ENCODE assay signal across 23 mouse cellular contexts in genomic region chr11:100727201-100727600, GRCm38 (mm10). TPM values are rescaled to one million over a fixed set of nuclear protein-coding genes. Genes with fewer than 3 reads are reported as not detected.
DNase-seq lines count a peak whose midpoint lies in the region; ATAC-seq lines count a peak whose summit lies in the region.
"Had no signal": no experiment of that assay in that cellular context is flagged by ENCODE, and none has a peak within 500 bp of the region (broad histone marks: within the 10 kb centered on the region; RNA-seq: fewer than 3 reads in every experiment).

No protein-coding gene starts in this region.

- no peak overlapping the region for H3K27ac ChIP-seq in kidney, embryonic 15.5 days
- H3K27ac ChIP-seq: embryonic facial prominence, embryonic 15.5 days; forebrain, embryonic 10.5 days; hindbrain, embryonic 10.5 days; hindbrain, embryonic 15.5 days had no signal

- H3K9me3 ChIP-seq in kidney, embryonic 15.5 days (replicated peaks): no peaks in the 10 kb centered on the region
- H3K9me3 ChIP-seq: embryonic facial prominence, embryonic 15.5 days; forebrain, embryonic 10.5 days; heart, embryonic 12.5 days; hindbrain, embryonic 10.5 days; hindbrain, embryonic 15.5 days had no signal

- peaks cover 27% of the 10 kb centered on the region for H3K4me1 ChIP-seq in kidney, embryonic 15.5 days

- 92% methylated on average over 3 of the region's 3 CpGs for WGBS in kidney, embryonic 15.5 days

- ATAC-seq in kidney, embryonic 15.5 days (replicated peaks; ENCODE audit: low FRiP score): no peak
- ATAC-seq: forebrain, embryonic 14.5 days had no signal

- H3K9ac ChIP-seq in kidney, embryonic 15.5 days: no peak overlapping the region
- H3K9ac ChIP-seq: embryonic facial prominence, embryonic 15.5 days; heart, embryonic 12.5 days; hindbrain, embryonic 15.5 days had no signal

- no peak overlapping the region for H3K4me2 ChIP-seq in kidney, embryonic 15.5 days
- H3K4me2 ChIP-seq: embryonic facial prominence, embryonic 15.5 days; heart, embryonic 12.5 days; hindbrain, embryonic 15.5 days had no signal

- peaks cover 17% of the 10 kb centered on the region; the same call in 1 of the 2 replicates for H3K36me3 ChIP-seq in kidney, embryonic 15.5 days

- DNase-seq in kidney, adult 11 months: peak; percentile 71
- no peak for DNase-seq in kidney, postnatal 4 days
- DNase-seq in kidney, adult 9 months: peak; percentile 81
- peak; percentile 53 for DNase-seq in kidney, postnatal 14 days
- no peak for DNase-seq in spleen, postnatal 4 days (ENCODE audit: low spot score in 2 of 2)
- DNase-seq: adrenal gland, adult 2 months; adrenal gland, postnatal 36 days; cerebellum, adult 11 months; cerebellum, adult 8-10 months; cerebellum, postnatal 14 days; embryo, embryonic 11 days; gastrocnemius, postnatal 10 days; heart, adult 18-20 months had no signal

- no peak overlapping the region for H3K4me3 ChIP-seq in kidney, embryonic 15.5 days (replicated peaks)
- H3K4me3 ChIP-seq: embryonic facial prominence, embryonic 15.5 days; erythroblast, embryonic 14.5 days; forebrain, embryonic 10.5 days; heart, embryonic 12.5 days; hindbrain, embryonic 10.5 days; hindbrain, embryonic 15.5 days had no signal

- no peaks in the 10 kb centered on the region for H3K27me3 ChIP-seq in kidney, embryonic 15.5 days
- H3K27me3 ChIP-seq: embryonic facial prominence, embryonic 15.5 days; heart, embryonic 12.5 days; hindbrain, embryonic 15.5 days had no signal

RNA-seq across cellular contexts. Expression of gene Rab5c, which starts 10.8 kb away (rescaled TPM):
- polyA plus RNA-seq in kidney, embryonic 15.5 days (2015; fragmentation: Nextera tagmentation; extraction: Ambion mirVana): 29.5 and 32.3 TPM in 2 replicates

RNA-seq across cellular contexts. Expression of gene Hspb9, which starts 13.6 kb away (rescaled TPM):
- polyA plus RNA-seq in kidney, embryonic 15.5 days (2015; fragmentation: Nextera tagmentation; extraction: Ambion mirVana): 0.27 TPM in 1 of 2 replicates, not detected in the other
- polyA plus RNA-seq: adrenal gland, adult 2 months; embryonic facial prominence, embryonic 11.5 days; embryonic facial prominence, embryonic 15.5 days; erythroblast, embryonic 14.5 days; forebrain, embryonic 14.5 days; heart, embryonic 12.5 days had no signal

RNA-seq across cellular contexts. Expression of gene Kat2a, which starts 14.9 kb away (rescaled TPM):
- polyA plus RNA-seq in kidney, embryonic 15.5 days (2015; fragmentation: Nextera tagmentation; extraction: Ambion mirVana): 60.9 and 68.1 TPM in 2 replicates

RNA-seq across cellular contexts. Expression of gene Dhx58, which starts 23.1 kb away (rescaled TPM):
- 2.8 and 3.6 TPM in 2 replicates for polyA plus RNA-seq in kidney, embryonic 15.5 days (2015; fragmentation: Nextera tagmentation; extraction: Ambion mirVana)

RNA-seq across cellular contexts. Expression of gene Kcnh4, which starts 32.5 kb away (rescaled TPM):
- polyA plus RNA-seq in kidney, embryonic 15.5 days (2015; fragmentation: Nextera tagmentation; extraction: Ambion mirVana): 0.10 TPM in 1 of 2 replicates, not detected in the other
- polyA plus RNA-seq: erythroblast, embryonic 14.5 days; heart, embryonic 12.5 days; heart, embryonic 16.5 days had no signal

Comparison
In these comparisons a context has a peak if more than half of its experiments do, and no peak if none do; other contexts are left out.
1. DNase-seq: peak in kidney, adult 11 months (single experiment), kidney, adult 9 months (single experiment) and kidney, postnatal 14 days (single experiment); none in kidney, postnatal 4 days (0 of 2) and spleen, postnatal 4 days (0 of 2).